Mouse (Mus musculus): ENCODE measurements around the gene Hcst.
A peak's percentile ranks its signal among the peaks of the same experiment; 100 is the strongest.

Hcst gene

DNA sequence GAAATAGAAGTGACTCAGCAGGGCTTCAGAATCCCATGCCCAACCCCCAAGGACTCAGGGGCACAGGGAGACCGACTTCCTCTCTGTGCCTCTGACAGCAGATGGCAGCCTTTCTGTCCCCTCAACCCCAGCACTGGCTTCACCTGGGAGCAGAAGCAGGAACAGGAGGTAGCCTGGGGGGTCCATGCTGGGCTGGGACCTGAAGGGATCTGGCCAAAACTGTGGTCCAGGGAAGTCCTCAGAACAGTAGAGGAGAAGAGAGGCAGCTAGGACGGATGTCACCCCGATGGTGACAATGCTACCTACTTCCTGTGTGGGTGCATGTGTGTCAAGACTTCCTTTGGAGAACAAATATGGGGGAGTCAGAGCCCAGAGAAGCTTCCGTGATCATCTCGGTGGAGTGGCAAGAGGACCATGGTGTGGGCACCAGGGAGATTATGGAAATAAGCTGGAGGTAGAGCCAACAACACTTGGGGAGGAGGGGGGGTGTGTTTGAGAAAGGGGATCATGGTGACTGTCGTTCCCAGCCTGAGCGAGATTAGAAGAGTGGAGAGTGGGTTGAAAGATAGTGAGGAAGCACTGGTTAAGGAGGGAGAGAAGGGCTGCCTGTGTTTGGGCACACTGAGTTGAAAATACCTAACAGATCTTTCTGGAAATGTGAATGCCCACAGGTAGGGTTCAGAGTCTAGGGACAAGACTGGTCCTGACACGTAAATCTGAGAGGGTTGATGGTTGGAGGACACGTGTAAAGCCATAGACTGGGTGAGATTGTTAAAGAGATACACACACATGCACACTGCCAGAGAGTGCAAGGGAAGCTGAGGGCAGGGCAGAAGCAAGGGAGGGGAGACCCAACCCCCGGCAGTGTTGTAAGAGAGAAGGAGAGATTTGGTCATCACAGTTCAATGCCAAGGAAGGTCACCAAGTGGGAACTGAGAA, at the start of gene Hcst:
Gene Hcst (minus strand): TSS at position 294 of the 939 bp plus-strand sequence.
- DNase-seq: no peak

- DNase-seq: no peak
These were observed 45.2 kb upstream of the Hcst start for GRCm38 (mm10) chr7:30464816-30465300.

GRCm38 (mm10) chr7:30463996-30464395, 44.3 kb upstream of the Hcst start:
- no peak for DNase-seq

DNA sequence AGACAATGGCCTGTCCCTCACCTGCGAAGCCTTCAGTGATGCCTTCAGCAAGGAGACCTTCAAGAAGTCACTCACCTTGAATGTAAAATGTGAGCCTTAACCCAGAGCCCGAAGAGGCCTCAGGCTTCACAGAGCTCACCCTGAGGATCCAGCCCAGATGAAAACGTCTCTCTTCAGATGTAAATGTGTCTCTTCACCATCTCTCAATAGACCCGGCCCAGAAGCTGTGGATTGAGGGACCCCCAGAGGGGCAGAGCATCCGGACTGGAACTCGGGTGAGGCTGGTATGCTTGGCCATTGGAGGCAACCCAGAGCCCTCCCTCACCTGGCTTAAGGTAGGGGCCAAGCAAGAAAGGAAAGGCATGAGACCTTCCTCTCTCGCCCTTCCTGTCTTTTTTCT, 43.9 kb upstream of the Hcst start:
- DNase-seq: no peak

DNA sequence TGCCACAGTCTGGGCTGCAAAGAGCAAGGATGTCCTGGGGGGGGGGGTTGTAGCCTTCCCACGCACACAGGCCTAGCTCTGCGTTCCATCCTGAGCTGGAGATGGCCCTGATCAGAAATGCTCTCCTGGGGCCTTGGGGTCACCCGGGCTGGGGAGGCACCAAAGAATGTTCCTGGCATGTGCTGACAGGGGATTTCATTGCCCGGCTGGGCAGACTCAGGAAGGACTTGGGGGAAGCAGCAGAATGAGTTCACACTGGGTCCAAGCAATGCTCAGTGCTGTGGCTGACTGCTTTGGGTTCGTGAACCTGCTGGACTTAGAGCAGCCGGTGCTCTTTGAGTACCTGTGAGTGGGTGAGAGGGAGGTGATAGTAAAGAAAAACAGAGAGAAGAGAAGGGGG, 39.8 kb upstream of the Hcst start:
- DNase-seq: no peak

DNA sequence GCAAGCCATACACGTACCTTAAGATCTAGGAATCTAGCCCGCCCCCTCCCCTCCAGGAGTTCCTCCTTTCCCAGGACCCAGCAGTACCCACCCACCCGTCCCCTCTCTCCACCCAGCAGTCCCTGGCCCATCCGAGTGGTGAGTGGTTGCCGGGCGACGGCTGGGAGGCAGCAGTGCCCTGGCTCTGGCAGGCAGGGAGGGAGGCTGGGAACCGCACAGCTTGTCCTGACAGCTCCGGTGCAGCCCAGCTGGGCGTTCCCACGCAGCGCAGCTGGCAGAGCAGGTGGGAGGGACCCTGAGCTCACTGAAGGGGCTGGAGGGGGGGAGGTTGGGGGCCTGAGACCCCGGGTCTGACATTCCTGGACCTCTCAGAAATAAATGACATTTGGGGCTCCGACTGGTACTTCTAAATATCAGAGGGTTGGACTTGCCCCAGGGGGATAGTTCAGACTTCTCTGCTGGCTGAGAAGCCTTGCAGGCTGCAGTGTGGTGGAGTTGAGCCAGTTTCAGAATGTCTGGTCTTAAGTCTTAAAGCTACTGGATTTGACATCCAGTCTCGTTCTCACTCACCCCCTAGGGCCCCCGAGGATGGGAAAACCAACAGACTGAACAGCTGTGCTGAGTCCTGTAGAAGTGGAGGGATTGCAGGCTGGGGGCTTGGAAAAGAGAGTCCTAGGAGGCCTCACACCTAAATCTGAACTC, 38.1 kb upstream of the Hcst start, which contains the start of the genes Kirrel2 and Nphs1:
Gene Kirrel2 (minus strand): TSS at position 62 of the 702 bp plus-strand sequence.
Gene Nphs1 (plus strand): TSS at position 687 of the 702 bp plus-strand sequence.
- peak; percentile 79 for DNase-seq

GRCm38 (mm10) chr7:30456911-30457628, 37.4 kb upstream of the Hcst start:
- no peak for DNase-seq

- DNase-seq: no peak
These were observed 36.8 kb upstream of the Hcst start for GRCm38 (mm10) chr7:30456487-30456886.

DNA sequence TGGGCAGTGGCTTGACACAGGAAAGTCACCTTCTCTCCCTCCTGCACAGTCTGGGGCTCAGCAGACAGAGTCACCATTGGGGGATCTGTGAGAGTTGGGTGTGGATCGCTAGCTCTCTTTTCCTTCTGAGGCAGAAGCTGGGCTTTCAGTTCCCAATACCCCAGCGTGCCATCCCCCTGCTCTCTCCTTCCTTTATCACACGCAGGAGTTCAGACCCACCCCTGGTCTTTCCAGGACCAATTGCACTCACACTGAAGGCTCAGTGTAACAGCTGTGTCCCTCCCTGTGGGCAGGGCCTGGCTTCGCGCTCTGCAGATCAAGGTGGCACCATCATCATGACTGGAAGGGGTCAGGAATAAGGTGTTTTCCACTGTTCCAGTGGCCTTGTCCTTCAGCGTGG, 34.6 kb upstream of the Hcst start:
- no peak for DNase-seq

GRCm38 (mm10) chr7:30453766-30454165, 34.1 kb upstream of the Hcst start:
- DNase-seq: no peak

- no peak for DNase-seq
These were observed 33.7 kb upstream of the Hcst start for GRCm38 (mm10) chr7:30453327-30453726.

- DNase-seq: no peak
These were observed 30.6 kb upstream of the Hcst start for GRCm38 (mm10) chr7:30450241-30450640.

DNA sequence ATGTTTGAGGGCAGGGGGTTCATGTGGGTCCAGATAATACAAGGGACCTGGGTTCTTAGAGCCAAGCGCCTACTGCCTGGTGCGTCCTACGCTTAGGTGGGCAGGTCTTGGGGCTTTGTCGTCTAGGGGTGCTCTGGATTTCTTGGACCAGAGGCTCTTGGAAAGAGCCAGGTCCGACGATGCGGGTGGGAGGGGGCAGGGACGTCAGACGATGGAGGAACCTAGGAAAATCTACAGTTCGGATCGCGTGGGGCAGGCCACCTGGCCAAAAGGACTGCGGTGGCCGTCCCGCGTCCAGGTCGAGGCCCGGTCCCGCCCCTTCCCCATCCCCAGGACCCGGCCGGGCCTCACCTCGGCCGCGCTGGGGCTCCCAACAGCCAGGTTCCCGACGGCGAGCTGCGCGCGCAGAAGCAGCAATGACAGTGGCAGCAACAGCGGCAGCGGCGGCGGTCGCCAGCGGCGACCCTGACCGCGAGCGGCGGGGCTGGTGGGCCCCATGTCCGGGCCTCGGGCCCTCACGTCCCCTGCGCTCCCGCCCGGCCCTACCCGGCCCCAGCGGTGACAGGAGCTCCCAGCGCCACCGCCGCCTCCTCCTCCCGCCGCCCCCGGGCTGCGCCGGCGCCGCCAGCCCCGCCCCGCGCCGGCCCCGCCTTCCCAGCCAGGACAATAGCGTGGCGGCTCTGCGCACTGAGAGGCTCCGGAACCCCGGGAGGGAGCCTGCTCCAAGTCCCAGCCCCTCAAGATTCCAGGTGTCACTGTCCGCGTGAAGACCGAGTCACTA, 25.5 kb upstream of the Hcst start, which contains the start of gene Aplp1:
Gene Aplp1 (minus strand): TSS at position 565 of the 781 bp plus-strand sequence.
- peak; percentile 90 for DNase-seq

- peak; percentile 83 for DNase-seq
These were observed 24.7 kb upstream of the Hcst start for GRCm38 (mm10) chr7:30444154-30444970.

GRCm38 (mm10) chr7:30443696-30444095, 24.0 kb upstream of the Hcst start:
- DNase-seq: no peak

DNA sequence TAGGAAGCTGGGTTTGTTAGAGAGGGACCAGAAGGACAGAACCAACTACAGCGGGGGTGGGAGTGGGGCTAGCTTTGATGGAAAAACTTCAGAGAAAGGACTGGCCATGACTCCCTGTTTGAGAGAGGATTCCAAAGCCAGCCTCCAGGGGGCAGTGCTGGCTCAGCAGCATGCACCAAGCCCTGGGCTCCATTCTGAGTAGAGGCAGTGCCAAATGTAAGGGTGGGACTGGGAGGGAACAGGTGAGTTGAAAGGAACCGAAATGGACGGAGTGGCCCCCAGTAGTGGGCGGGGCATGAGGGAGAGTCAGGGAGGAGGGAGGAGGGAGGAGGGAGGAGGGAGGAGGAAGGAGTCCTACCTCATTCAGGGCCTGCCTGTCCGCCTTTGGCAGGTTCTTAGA, 21.0 kb upstream of the Hcst start:
- DNase-seq: peak; percentile 55

DNA sequence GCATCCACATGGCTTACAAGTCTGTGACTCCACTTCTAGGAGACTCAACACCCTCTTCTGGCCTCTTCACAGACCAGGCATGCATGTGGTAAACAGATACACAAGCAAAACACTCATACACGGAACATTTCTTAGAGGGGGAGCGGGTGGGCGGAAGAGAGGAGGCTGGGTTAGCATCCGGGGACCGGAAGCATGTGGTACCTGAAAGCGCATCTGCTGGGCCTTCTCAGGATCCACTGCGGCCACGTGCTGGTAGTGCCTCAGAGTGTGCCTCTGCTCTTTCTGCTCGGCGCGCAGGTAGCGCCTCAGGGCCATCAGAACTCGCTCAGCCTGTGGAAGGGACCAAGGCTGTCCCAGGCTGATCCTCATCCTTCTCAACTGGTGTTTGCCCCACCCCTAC, 20.1 kb upstream of the Hcst start:
- DNase-seq: no peak

- DNase-seq: no peak
These were observed 17.2 kb upstream of the Hcst start for GRCm38 (mm10) chr7:30436879-30437278.

DNA sequence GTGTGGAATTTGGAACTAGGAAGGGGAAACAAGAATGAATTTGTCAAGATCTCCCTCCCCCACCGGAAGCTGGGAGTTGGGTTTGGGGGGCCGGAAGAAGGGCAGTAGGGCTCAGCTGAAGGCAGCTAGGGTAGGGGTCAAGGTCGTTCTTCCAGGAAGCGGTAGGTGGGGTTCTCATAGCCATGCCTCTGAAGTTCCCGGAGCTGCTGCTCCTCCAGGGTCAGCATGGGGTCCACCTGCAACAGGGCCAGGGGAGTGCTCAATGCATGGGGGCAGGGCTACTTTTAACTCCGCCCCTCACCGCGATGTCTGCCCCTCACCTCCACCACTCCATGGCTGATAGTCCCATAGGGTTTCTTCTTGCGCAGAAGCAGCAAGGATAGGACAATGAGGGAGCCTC, 15.5 kb upstream of the Hcst start:
- DNase-seq: no peak

GRCm38 (mm10) chr7:30434701-30435100, 15.0 kb upstream of the Hcst start:
- no peak for DNase-seq

DNA sequence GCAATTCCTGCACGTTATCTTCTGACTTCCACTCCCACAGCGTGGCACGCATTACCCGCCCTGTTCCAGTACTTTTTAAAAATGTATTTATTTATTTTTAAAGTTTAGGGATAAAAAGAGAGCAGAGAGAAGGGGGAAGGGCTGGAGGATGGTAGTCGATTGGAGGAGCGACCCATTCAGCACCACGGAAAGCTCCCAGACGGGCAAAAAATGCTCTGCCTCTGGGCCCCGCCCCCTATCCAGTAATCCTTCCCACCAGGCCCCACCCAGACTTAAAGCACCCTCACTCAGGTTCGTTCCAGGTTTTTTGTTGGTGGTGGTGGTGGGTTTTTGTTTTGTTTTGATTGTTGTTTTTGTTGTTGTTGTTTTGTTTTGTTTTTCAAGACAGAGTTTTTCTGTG, 14.6 kb upstream of the Hcst start:
- DNase-seq: no peak

Measured in right cerebral cortex, adult 18-20 months (tissue).